Mouse (Mus musculus) retina, postnatal 7 days (tissue): Measurements from ENCODE around the gene Zfp653.

Experiments
- DNase-seq: peaks from one replicate; pipeline ENCODE4 v3.0.0-alpha.2; 2012; ENCODE audit warnings: low read depth, low spot score

The Zfp653 gene

DNA sequence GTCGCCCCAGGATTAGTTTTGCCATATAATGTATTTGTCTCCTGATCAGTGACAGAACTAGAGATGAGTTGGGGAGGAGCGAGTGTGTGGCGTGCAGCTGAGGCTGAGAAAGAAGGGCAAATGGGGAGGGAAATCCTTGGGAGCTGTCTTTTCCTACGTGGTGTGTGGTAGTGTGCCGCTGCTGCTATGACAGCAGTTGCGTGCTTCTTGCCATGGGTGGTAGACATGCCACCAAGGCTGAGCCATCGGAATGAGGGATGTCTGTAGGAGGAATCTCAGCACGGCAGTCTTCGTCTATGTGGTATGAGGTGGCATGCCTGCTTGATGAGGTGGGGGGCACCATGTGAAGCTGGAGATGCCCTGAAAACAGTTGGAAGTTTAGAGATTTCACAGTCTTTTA lies 40.8 kb downstream of the Zfp653 start:
- no peak for DNase-seq

- no peak for DNase-seq
Observed at GRCm38 (mm10) chr9:22028467-22028866, 42.7 kb downstream of the Zfp653 start.

DNA sequence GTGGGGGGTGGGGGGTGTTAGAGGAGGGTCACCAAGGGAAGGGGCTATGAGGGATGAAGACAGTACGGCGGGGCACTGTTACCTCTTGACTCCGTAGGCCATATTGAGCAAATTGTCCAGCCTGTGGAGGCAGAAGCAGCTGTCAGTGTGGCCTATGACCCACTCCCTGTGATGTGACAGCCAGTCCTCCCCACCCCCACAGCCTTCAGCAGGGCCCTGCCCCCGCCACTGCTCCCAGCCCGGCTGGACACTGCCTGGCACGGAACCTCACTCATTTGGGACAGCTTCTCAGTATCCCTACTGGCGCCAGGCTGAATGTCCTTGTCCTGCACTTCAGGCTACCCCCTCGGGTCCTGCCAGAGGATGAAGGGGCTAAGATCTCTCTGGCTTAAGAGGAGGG lies 46.6 kb downstream of the Zfp653 start:
- DNase-seq = no peak

- DNase-seq = no peak
Observed at GRCm38 (mm10) chr9:22017208-22017825, 53.9 kb downstream of the Zfp653 start.

GRCm38 (mm10) chr9:22016245-22016644 lies 54.9 kb downstream of the Zfp653 start:
- no peak for DNase-seq

DNA sequence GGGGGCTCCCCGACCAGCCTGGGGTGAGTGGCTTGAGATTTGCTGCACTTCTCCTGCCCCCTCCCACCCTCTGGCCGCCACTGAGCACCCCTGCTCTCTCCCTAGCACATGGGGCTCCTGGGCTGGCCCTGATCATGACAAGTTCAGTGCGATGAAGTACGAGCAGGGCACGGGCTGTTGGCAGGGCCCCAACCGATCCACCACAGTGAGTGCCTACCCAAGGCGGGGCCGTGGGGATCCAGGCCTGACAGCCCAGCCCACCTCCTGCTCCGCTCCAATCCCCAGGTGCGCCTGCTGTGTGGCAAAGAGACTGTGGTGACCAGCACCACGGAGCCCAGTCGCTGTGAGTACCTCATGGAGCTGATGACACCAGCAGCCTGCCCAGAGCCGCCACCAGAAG lies 58.4 kb downstream of the Zfp653 start:
- no peak for DNase-seq

DNA sequence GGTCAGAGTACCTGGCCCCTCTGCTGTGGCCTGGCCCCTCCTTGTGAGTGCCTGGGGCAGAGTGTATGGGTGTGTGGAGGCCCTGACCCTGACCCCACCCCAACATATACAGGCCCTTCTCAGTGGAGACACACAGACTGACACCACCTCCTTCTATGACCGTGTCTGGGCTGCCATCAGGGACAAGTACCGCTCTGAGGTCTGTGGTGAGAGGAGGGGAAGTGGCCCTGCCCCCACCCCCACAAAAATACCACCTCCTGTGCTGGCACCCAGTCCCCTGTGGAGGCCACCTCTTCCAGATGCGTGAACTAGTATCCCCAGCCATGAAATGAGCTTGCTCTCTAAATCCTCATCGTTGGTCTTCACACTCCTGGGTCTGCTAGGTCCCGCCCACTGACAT lies 60.1 kb downstream of the Zfp653 start:
- DNase-seq = no peak
